In genomic region chrX:99521866-99522265, GRCm38 (mm10) we compare ENCODE assay signal across 28 mouse cellular contexts. TPM values are rescaled to one million over a fixed set of nuclear protein-coding genes. Genes with fewer than 3 reads are reported as not detected.
DNase-seq lines count a peak whose midpoint lies in the region; ATAC-seq and TF ChIP-seq lines count a peak whose summit lies in the region.
"Had no signal": no experiment of that assay in that cellular context is flagged by ENCODE, and none has a peak within 500 bp of the region (broad histone marks: within the 10 kb centered on the region; RNA-seq: fewer than 3 reads in every experiment).

No protein-coding gene starts in this region.

- H3K9ac ChIP-seq in midbrain, embryonic 16.5 days (ENCODE audit: low read depth, low read length), result no peak overlapping the region
- H3K9ac ChIP-seq in ES-E14 (ENCODE audit: insufficient read depth, low read depth, low read length, poor library complexity, severe bottlenecking), result no peak overlapping the region
- H3K9ac ChIP-seq in midbrain, embryonic 13.5 days (replicated peaks), result no peak overlapping the region
- H3K9ac ChIP-seq: heart, embryonic 12.5 days; hindbrain, embryonic 14.5 days; limb, embryonic 13.5 days; lung, embryonic 15.5 days; neural tube, embryonic 15.5 days had no signal

- H3K27ac ChIP-seq in midbrain, embryonic 10.5 days (replicated peaks), result peak overlapping the region; percentile 73
- H3K27ac ChIP-seq in midbrain, embryonic 16.5 days (ENCODE audit: low read length), result no peak overlapping the region
- no peak overlapping the region for H3K27ac ChIP-seq in ES-E14 (ENCODE audit: insufficient read depth, low read depth, low read length, poor library complexity, severe bottlenecking)
- H3K27ac ChIP-seq in brown adipose tissue, adult 24 weeks (replicated peaks; ENCODE audit: low read depth, low read length), result peak overlapping the region; percentile 54; the same call in 1 of the 2 replicates
- peak overlapping the region; percentile 44 for H3K27ac ChIP-seq in midbrain, embryonic 13.5 days
- H3K27ac ChIP-seq: hindbrain, embryonic 14.5 days; left cerebral cortex, adult 2 months; limb, embryonic 13.5 days; lung, embryonic 15.5 days; neural tube, embryonic 15.5 days had no signal

- ATAC-seq in midbrain, embryonic 16.5 days, result no peak
- ATAC-seq in midbrain, embryonic 13.5 days, result no peak
- ATAC-seq in cerebellum, adult (ENCODE audit: insufficient number of reproducible peaks, low FRiP score, low TSS enrichment), result no peak
- ATAC-seq: CD4-positive, CD25-positive, alpha-beta regulatory T cell, adult 4 months; inflammation-experienced regulatory T-cells, adult 6 months had no signal

- no peak for DNase-seq in midbrain, embryonic 10.5 days (ENCODE audit: low spot score)
- DNase-seq in ES-E14 (ENCODE audit: low read depth, low spot score), result peak; percentile 49
- no peak for DNase-seq in gastrocnemius, postnatal 25 days
- DNase-seq in right cerebral cortex, postnatal 4 days, result no peak
- DNase-seq: adrenal gland, postnatal 14 days; cerebellum, adult 18-20 months; cerebellum, postnatal 10 days; gastrocnemius, postnatal 36 days; heart, adult 18-20 months; heart, postnatal 4 days; kidney, adult 11 months; kidney, postnatal 14 days; right cerebral cortex, postnatal 25 days; spleen, adult 18-20 months had no signal

- H3K36me3 ChIP-seq in midbrain, embryonic 10.5 days, result no peaks in the 10 kb centered on the region
- H3K36me3 ChIP-seq in midbrain, embryonic 16.5 days (ENCODE audit: control insufficient read depth, insufficient read depth, low read length), result no peaks in the 10 kb centered on the region
- no peaks in the 10 kb centered on the region for H3K36me3 ChIP-seq in ES-E14 (ENCODE audit: control insufficient read depth, insufficient read depth, low read length, poor library complexity, severe bottlenecking)
- H3K36me3 ChIP-seq in midbrain, embryonic 13.5 days, result no peaks in the 10 kb centered on the region
- H3K36me3 ChIP-seq: heart, embryonic 12.5 days; limb, embryonic 13.5 days; lung, embryonic 15.5 days; neural tube, embryonic 15.5 days had no signal

- H3K4me2 ChIP-seq in midbrain, embryonic 16.5 days (ENCODE audit: low read length), result no peak overlapping the region
- no peak overlapping the region for H3K4me2 ChIP-seq in midbrain, embryonic 13.5 days (replicated peaks)
- H3K4me2 ChIP-seq: heart, embryonic 12.5 days; hindbrain, embryonic 14.5 days; limb, embryonic 13.5 days; liver, embryonic 11.5 days; lung, embryonic 15.5 days; neural tube, embryonic 15.5 days had no signal

- peaks cover 99% of the 10 kb centered on the region for H3K27me3 ChIP-seq in midbrain, embryonic 10.5 days (ENCODE audit: low read depth, poor library complexity, severe bottlenecking)
- peaks cover 13% of the 10 kb centered on the region for H3K27me3 ChIP-seq in midbrain, embryonic 16.5 days (ENCODE audit: control insufficient read depth, insufficient read depth, low read depth, low read length)
- peaks cover 73% of the 10 kb centered on the region for H3K27me3 ChIP-seq in midbrain, embryonic 13.5 days

- WGBS in midbrain, embryonic 10.5 days, result 22% methylated on average over 7 of the region's 7 CpGs
- WGBS in midbrain, embryonic 16.5 days, result 37% methylated on average over 7 of the region's 7 CpGs
- WGBS in midbrain, embryonic 13.5 days, result 29% methylated on average over 7 of the region's 7 CpGs

- no peaks in the 10 kb centered on the region for H3K9me3 ChIP-seq in midbrain, embryonic 10.5 days (replicated peaks)
- no peaks in the 10 kb centered on the region for H3K9me3 ChIP-seq in midbrain, embryonic 16.5 days (replicated peaks; ENCODE audit: control insufficient read depth, low read length, poor library complexity, severe bottlenecking)
- H3K9me3 ChIP-seq in ES-E14 (ENCODE audit: control insufficient read depth, insufficient read depth, low read depth, low read length), result no peaks in the 10 kb centered on the region
- H3K9me3 ChIP-seq in midbrain, embryonic 13.5 days, result no peaks in the 10 kb centered on the region
- H3K9me3 ChIP-seq: heart, embryonic 12.5 days; limb, embryonic 13.5 days; lung, embryonic 15.5 days; neural tube, embryonic 15.5 days had no signal

- H3K4me1 ChIP-seq in midbrain, embryonic 10.5 days, result peaks cover 73% of the 10 kb centered on the region
- H3K4me1 ChIP-seq in midbrain, embryonic 16.5 days (ENCODE audit: control insufficient read depth, insufficient read depth, low read length), result no peaks in the 10 kb centered on the region
- H3K4me1 ChIP-seq in ES-E14 (ENCODE audit: control insufficient read depth in 2 of 2, insufficient read depth in 2 of 2, low read length in 2 of 2, poor library complexity in 1 of 2), result 0 out of 4 replicates have a peak, but pooled peaks cover 0 to 3% of the 10 kb centered on the region in 2 experiments
- peaks cover 13% of the 10 kb centered on the region for H3K4me1 ChIP-seq in brown adipose tissue, adult 24 weeks (ENCODE audit: control insufficient read depth, insufficient read depth, insufficient read length, low read length)
- H3K4me1 ChIP-seq in midbrain, embryonic 13.5 days (replicated peaks), result peaks cover 31% of the 10 kb centered on the region
- H3K4me1 ChIP-seq: heart, embryonic 12.5 days; neural tube, embryonic 15.5 days had no signal

- no peak overlapping the region for H3K4me3 ChIP-seq in midbrain, embryonic 10.5 days
- no peak overlapping the region for H3K4me3 ChIP-seq in midbrain, embryonic 16.5 days (ENCODE audit: low read depth, low read length)
- no peak overlapping the region for H3K4me3 ChIP-seq in ES-E14 (ENCODE audit: insufficient read depth in 1 of 2, low read depth in 1 of 2, low read length in 2 of 2, poor library complexity in 1 of 2, severe bottlenecking in 1 of 2)
- no peak overlapping the region for H3K4me3 ChIP-seq in brown adipose tissue, adult 24 weeks (ENCODE audit: insufficient read depth, low read depth, low read length)
- no peak overlapping the region for H3K4me3 ChIP-seq in midbrain, embryonic 13.5 days (replicated peaks)
- H3K4me3 ChIP-seq: erythroblast, embryonic 14.5 days; heart, embryonic 12.5 days; left cerebral cortex, adult 2 months; limb, embryonic 13.5 days; lung, embryonic 15.5 days; neural tube, embryonic 15.5 days had no signal

- in situ Hi-C loops in ES-E14 (cut with MboI; ENCODE audit: low sequenced_read_pairs in 2 of 2, unreplicated experiment in 2 of 2), result loop anchor here in 1 of 2 experiments (10.0 kb wide), 1 partner anchor 387 kb away; the partner anchor contains the start of gene Efnb1

TF ChIP-seq in ES-E14, 5 proteins besides CTCF, POLR2A, EP300 and RAD21:
- TF ChIP-seq ZNF384 (IDR thresholded peaks at IDR 0.05; ENCODE audit: low read depth, low read length), result no peak
- TF ChIP-seq ZC3H11A (IDR thresholded peaks at IDR 0.05; ENCODE audit: borderline replicate concordance, low read depth, low read length), result no peak
- no peak for TF ChIP-seq HCFC1 (IDR thresholded peaks at IDR 0.05; ENCODE audit: borderline replicate concordance, insufficient read depth, low read length)
- TF ChIP-seq MAFK (IDR thresholded peaks at IDR 0.05; ENCODE audit: insufficient read depth, low read depth, low read length), result no peak
- no peak for TF ChIP-seq CHD2 (IDR thresholded peaks at IDR 0.05; ENCODE audit: low read depth, low read length)

RNA-seq across cellular contexts. Expression of gene Pja1, which starts 50.8 kb away (rescaled TPM):
- 210 and 212 TPM in 2 replicates for polyA plus RNA-seq in midbrain, embryonic 10.5 days (2016; fragmentation: Nextera tagmentation; extraction: Ambion mirVana)
- 431 and 432 TPM in 2 replicates for polyA plus RNA-seq in midbrain, embryonic 16.5 days (2015; fragmentation: Nextera tagmentation; extraction: Ambion mirVana)
- total RNA-seq in ES-E14 (2012; rRNA removed), result 28.8 and 36.1 TPM in 2 replicates
- polyA plus RNA-seq in brown adipose tissue, adult 24 weeks (2012; ENCODE audit: insufficient read depth, insufficient read length, missing spikeins), result 28.8 and 33.6 TPM in 2 replicates
- 322 and 354 TPM in 2 replicates for polyA plus RNA-seq in midbrain, embryonic 13.5 days (2015; fragmentation: Nextera tagmentation; extraction: Ambion mirVana)
- 10 to 100 TPM; 12.9 to 14.8 TPM for total RNA-seq in gastrocnemius, postnatal 25 days (2021)

Comparison
In these comparisons a context has a peak if more than half of its experiments do, and no peak if none do; other contexts are left out.
1. H3K27ac ChIP-seq: peak in midbrain, embryonic 10.5 days (single experiment), brown adipose tissue, adult 24 weeks (single experiment) and midbrain, embryonic 13.5 days (single experiment); none in midbrain, embryonic 16.5 days (single experiment) and ES-E14 (single experiment).